Mouse (Mus musculus): ENCODE data around the gene Ppid.

The Ppid gene

GRCm38 (mm10) chr3:79590863-79591792, at the start of gene Ppid:
Ppid (plus strand) TSS chr3:79591342.
- peak; percentile 78 for DNase-seq

GRCm38 (mm10) chr3:79542585-79542984, 48.6 kb upstream of the Ppid start:
- DNase-seq, result no peak

GRCm38 (mm10) chr3:79548681-79549437, 42.3 kb upstream of the Ppid start:
- no peak for DNase-seq

GRCm38 (mm10) chr3:79549751-79550393, 41.3 kb upstream of the Ppid start:
- no peak for DNase-seq

- no peak for DNase-seq
Measured at GRCm38 (mm10) chr3:79551826-79552552, 39.2 kb upstream of the Ppid start.

GRCm38 (mm10) chr3:79553779-79554178, 37.4 kb upstream of the Ppid start:
- DNase-seq, result no peak

- DNase-seq, result no peak
Measured at GRCm38 (mm10) chr3:79555061-79555460, 36.1 kb upstream of the Ppid start.

- peak; percentile 78 for DNase-seq
Measured at GRCm38 (mm10) chr3:79559021-79559772, 31.9 kb upstream of the Ppid start.

GRCm38 (mm10) chr3:79559773-79560045, 31.4 kb upstream of the Ppid start:
- peak; percentile 68 for DNase-seq

- peak; percentile 66 for DNase-seq
Measured at GRCm38 (mm10) chr3:79560555-79560954, 30.6 kb upstream of the Ppid start.

GRCm38 (mm10) chr3:79561784-79562715, 29.1 kb upstream of the Ppid start:
- DNase-seq, result no peak

- DNase-seq, result no peak
Measured at GRCm38 (mm10) chr3:79563511-79563910, 27.6 kb upstream of the Ppid start.

- peak; percentile 68 for DNase-seq
Measured at GRCm38 (mm10) chr3:79564875-79565606, 26.1 kb upstream of the Ppid start.

GRCm38 (mm10) chr3:79566716-79567691, 24.1 kb upstream of the Ppid start:
- DNase-seq, result no peak

GRCm38 (mm10) chr3:79567703-79568362, 23.3 kb upstream of the Ppid start, which contains the start of gene Fnip2:
Fnip2 (minus strand) TSS chr3:79567796.
- peak; percentile 90 for DNase-seq

GRCm38 (mm10) chr3:79568629-79569350, 22.4 kb upstream of the Ppid start:
- DNase-seq, result no peak

GRCm38 (mm10) chr3:79569351-79569681, 21.8 kb upstream of the Ppid start:
- DNase-seq, result no peak

- DNase-seq, result no peak
Measured at GRCm38 (mm10) chr3:79572399-79572798, 18.7 kb upstream of the Ppid start.
